Mouse (Mus musculus): ENCODE results near the gene Ntsr1.

The Ntsr1 gene

GRCm38 (mm10) chr2:180527447-180527846, 27.7 kb downstream of the Ntsr1 start:
- DNase-seq (ENCODE audit: low read depth, low spot score), result no peak
- no peaks in the 10 kb centered on the region for H3K36me3 ChIP-seq (ENCODE audit: control insufficient read depth, insufficient read depth, low read length, poor library complexity, severe bottlenecking)
- no peaks in the 10 kb centered on the region for H3K27me3 ChIP-seq (ENCODE audit: control insufficient read depth, insufficient read depth, low read length, poor library complexity, severe bottlenecking)

DNA sequence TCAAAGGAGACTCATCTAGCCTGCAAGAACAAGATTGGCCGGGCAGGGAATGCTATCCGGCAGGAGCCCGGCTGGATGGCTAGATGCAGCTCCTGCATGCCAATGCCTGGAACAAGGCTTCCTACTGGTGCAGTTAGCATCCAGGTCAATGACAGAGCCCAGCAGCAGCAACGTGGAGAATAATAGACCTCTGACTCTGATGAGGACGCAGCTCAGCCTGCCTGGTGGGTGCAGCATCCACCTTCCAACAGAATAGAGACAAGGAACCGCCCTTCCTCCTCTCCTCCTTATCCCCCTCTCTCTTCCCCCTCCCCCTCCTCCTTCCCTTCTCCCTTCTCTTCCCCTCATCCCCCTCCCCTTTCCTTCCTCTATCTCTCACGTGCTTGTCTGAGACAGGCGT, 28.1 kb downstream of the Ntsr1 start:
- Histone ChIP-seq H3K36me3 (ENCODE audit: control insufficient read depth, insufficient read depth, low read length, poor library complexity, severe bottlenecking) (no peaks in the 10 kb centered on the region), H3K27me3 (ENCODE audit: control insufficient read depth, insufficient read depth, low read length, poor library complexity, severe bottlenecking) (no peaks in the 10 kb centered on the region)
- DNase-seq (ENCODE audit: low read depth, low spot score), result no peak

GRCm38 (mm10) chr2:180530130-180530529, 30.4 kb downstream of the Ntsr1 start:
- Histone ChIP-seq H3K36me3 (ENCODE audit: control insufficient read depth, insufficient read depth, low read length, poor library complexity, severe bottlenecking) (no peaks in the 10 kb centered on the region), H3K27me3 (ENCODE audit: control insufficient read depth, insufficient read depth, low read length, poor library complexity, severe bottlenecking) (no peaks in the 10 kb centered on the region)
- DNase-seq (ENCODE audit: low read depth, low spot score), result no peak

DNA sequence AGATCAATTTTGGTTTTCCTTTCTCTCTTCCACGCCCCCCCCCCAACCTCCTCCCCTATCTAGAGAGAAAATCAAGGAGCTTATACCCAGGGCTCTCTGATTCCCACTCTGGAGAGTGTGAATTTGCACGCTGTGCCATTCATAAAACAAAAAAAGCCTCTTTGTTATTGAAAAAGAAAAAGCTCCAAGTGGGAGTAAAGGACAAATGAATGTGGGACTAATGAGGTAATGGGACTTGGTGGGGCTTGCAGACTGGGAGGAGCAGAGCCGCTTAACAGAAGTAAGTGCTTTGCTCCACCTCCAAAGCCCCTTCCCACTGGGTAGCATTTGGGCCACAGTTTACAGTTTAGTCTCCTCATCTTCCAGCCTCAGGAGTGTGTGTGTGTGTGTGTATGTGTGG, 30.8 kb downstream of the Ntsr1 start:
- DNase-seq (ENCODE audit: low read depth, low spot score), result no peak
- Histone ChIP-seq H3K27me3 (ENCODE audit: control insufficient read depth, insufficient read depth, low read length, poor library complexity, severe bottlenecking) (no peaks in the 10 kb centered on the region), H3K36me3 (ENCODE audit: control insufficient read depth, insufficient read depth, low read length, poor library complexity, severe bottlenecking) (no peaks in the 10 kb centered on the region)

GRCm38 (mm10) chr2:180531671-180532385, 32.1 kb downstream of the Ntsr1 start:
- no peak for DNase-seq (ENCODE audit: low read depth, low spot score)
- H3K27me3 ChIP-seq (ENCODE audit: control insufficient read depth, insufficient read depth, low read length, poor library complexity, severe bottlenecking), result no peaks in the 10 kb centered on the region

GRCm38 (mm10) chr2:180532386-180532995, 32.7 kb downstream of the Ntsr1 start:
- DNase-seq (ENCODE audit: low read depth, low spot score), result no peak
- Histone ChIP-seq H3K36me3 (ENCODE audit: control insufficient read depth, insufficient read depth, low read length, poor library complexity, severe bottlenecking) (no peaks in the 10 kb centered on the region), H3K27me3 (ENCODE audit: control insufficient read depth, insufficient read depth, low read length, poor library complexity, severe bottlenecking) (no peaks in the 10 kb centered on the region)

More at GRCm38 (mm10) chr2:180531671-180532385, 32.1 kb downstream of the Ntsr1 start:
- no peaks in the 10 kb centered on the region for H3K36me3 ChIP-seq (ENCODE audit: control insufficient read depth, insufficient read depth, low read length, poor library complexity, severe bottlenecking)

- no peaks in the 10 kb centered on the region for H3K36me3 ChIP-seq (ENCODE audit: control insufficient read depth, insufficient read depth, low read length, poor library complexity, severe bottlenecking)
- no peak for DNase-seq (ENCODE audit: low read depth, low spot score)
These were observed 33.5 kb downstream of the Ntsr1 start for GRCm38 (mm10) chr2:180533237-180533636.

GRCm38 (mm10) chr2:180543675-180544074, 43.9 kb downstream of the Ntsr1 start:
- Histone ChIP-seq H3K27me3 (ENCODE audit: control insufficient read depth, insufficient read depth, low read length, poor library complexity, severe bottlenecking) (no peaks in the 10 kb centered on the region), H3K36me3 (ENCODE audit: control insufficient read depth, insufficient read depth, low read length, poor library complexity, severe bottlenecking) (no peaks in the 10 kb centered on the region)
- DNase-seq (ENCODE audit: low read depth, low spot score), result no peak

More at GRCm38 (mm10) chr2:180533237-180533636, 33.5 kb downstream of the Ntsr1 start:
- no peaks in the 10 kb centered on the region for H3K27me3 ChIP-seq (ENCODE audit: control insufficient read depth, insufficient read depth, low read length, poor library complexity, severe bottlenecking)

GRCm38 (mm10) chr2:180545046-180545445, 45.3 kb downstream of the Ntsr1 start:
- no peaks in the 10 kb centered on the region for H3K27me3 ChIP-seq (ENCODE audit: control insufficient read depth, insufficient read depth, low read length, poor library complexity, severe bottlenecking)
- H3K36me3 ChIP-seq (ENCODE audit: control insufficient read depth, insufficient read depth, low read length, poor library complexity, severe bottlenecking), result no peaks in the 10 kb centered on the region
- no peak for DNase-seq (ENCODE audit: low read depth, low spot score)

- Histone ChIP-seq H3K36me3 (ENCODE audit: control insufficient read depth, insufficient read depth, low read length, poor library complexity, severe bottlenecking) (no peaks in the 10 kb centered on the region), H3K27me3 (ENCODE audit: control insufficient read depth, insufficient read depth, low read length, poor library complexity, severe bottlenecking) (no peaks in the 10 kb centered on the region)
- no peak for DNase-seq (ENCODE audit: low read depth, low spot score)
These were observed 47.8 kb downstream of the Ntsr1 start for GRCm38 (mm10) chr2:180547384-180548106.

GRCm38 (mm10) chr2:180552340-180552739, 52.6 kb downstream of the Ntsr1 start:
- no peaks in the 10 kb centered on the region for H3K27me3 ChIP-seq (ENCODE audit: control insufficient read depth, insufficient read depth, low read length, poor library complexity, severe bottlenecking)
- H3K36me3 ChIP-seq (ENCODE audit: control insufficient read depth, insufficient read depth, low read length, poor library complexity, severe bottlenecking), result no peaks in the 10 kb centered on the region
- no peak for DNase-seq (ENCODE audit: low read depth, low spot score)

- H3K27me3 ChIP-seq (ENCODE audit: control insufficient read depth, insufficient read depth, low read length, poor library complexity, severe bottlenecking), result no peaks in the 10 kb centered on the region
- peak; percentile 8 for DNase-seq (ENCODE audit: low read depth, low spot score)
- no peaks in the 10 kb centered on the region for H3K36me3 ChIP-seq (ENCODE audit: control insufficient read depth, insufficient read depth, low read length, poor library complexity, severe bottlenecking)
These were observed 55.4 kb downstream of the Ntsr1 start for GRCm38 (mm10) chr2:180555219-180555618.

- no peak for DNase-seq (ENCODE audit: low read depth, low spot score)
- Histone ChIP-seq H3K36me3 (ENCODE audit: control insufficient read depth, insufficient read depth, low read length, poor library complexity, severe bottlenecking) (no peaks in the 10 kb centered on the region), H3K27me3 (ENCODE audit: control insufficient read depth, insufficient read depth, low read length, poor library complexity, severe bottlenecking) (no peaks in the 10 kb centered on the region)
These were observed 56.7 kb downstream of the Ntsr1 start for GRCm38 (mm10) chr2:180556470-180556869.

GRCm38 (mm10) chr2:180560245-180560644, 60.5 kb downstream of the Ntsr1 start:
- peak; percentile 44 for DNase-seq (ENCODE audit: low read depth, low spot score)
- H3K27me3 ChIP-seq (ENCODE audit: control insufficient read depth, insufficient read depth, low read length, poor library complexity, severe bottlenecking), result no peaks in the 10 kb centered on the region
- no peaks in the 10 kb centered on the region for H3K36me3 ChIP-seq (ENCODE audit: control insufficient read depth, insufficient read depth, low read length, poor library complexity, severe bottlenecking)

DNA sequence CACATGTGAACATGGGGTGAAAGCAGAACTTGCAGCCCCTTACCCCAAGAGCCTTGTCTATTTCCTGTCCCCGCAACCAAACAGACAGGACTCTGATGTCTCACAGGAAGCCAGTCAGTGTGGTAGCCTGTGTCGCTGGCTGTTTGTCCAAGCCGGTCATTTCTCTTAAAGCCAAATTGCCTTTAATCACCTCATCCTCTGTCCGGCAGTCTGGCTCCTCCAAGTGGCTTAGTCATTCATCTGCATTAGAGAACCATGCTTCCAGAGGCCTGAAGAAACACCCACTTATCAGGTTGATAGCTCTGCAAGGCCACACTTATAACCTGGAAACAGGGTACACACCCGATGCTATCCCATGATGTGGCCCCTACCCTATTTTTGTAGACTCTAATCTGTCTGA, 62.4 kb downstream of the Ntsr1 start:
- H3K27me3 ChIP-seq (ENCODE audit: control insufficient read depth, insufficient read depth, low read length, poor library complexity, severe bottlenecking), result no peaks in the 10 kb centered on the region
- no peaks in the 10 kb centered on the region for H3K36me3 ChIP-seq (ENCODE audit: control insufficient read depth, insufficient read depth, low read length, poor library complexity, severe bottlenecking)
- no peak for DNase-seq (ENCODE audit: low read depth, low spot score)

Data from splenic B cell, adult 2 months (primary cell).